Mouse (Mus musculus) G1E (cell line): ENCODE measurements around the gene Gcgr. TPM values are rescaled to one million over a fixed set of nuclear protein-coding genes. Genes with fewer than 3 reads are reported as not detected.

Source experiments
- ATAC-seq: 2 replicates; pipeline ENCODE4 v1.8.0; 2016; ENCODE audit warnings: mild to moderate bottlenecking; ENCODE audit not compliant: insufficient number of reproducible peaks, poor library complexity, low FRiP score, severe bottlenecking; ENCODE audit errors: extremely low read depth
- DNase-seq: peaks from one replicate; pipeline ENCODE4 v3.0.0; 2012; ENCODE audit warnings: low spot score
- H3K27me3 ChIP-seq: 2 replicates; pipeline ENCODE4 v1.6.1; 2012; ENCODE audit warnings: mild to moderate bottlenecking, low read length, inconsistent platforms; ENCODE audit not compliant: insufficient read depth
- H3K36me3 ChIP-seq: replicated peaks from 2 replicates; pipeline ENCODE3; 2012; ENCODE audit warnings: mild to moderate bottlenecking, inconsistent platforms
- H3K4me1 ChIP-seq: 2 replicates; pipeline ENCODE4 v1.6.1; 2012; ENCODE audit warnings: low read depth, low read length, inconsistent platforms, mixed read lengths; ENCODE audit not compliant: insufficient read depth
- H3K4me3 ChIP-seq: 2 replicates; pipeline ENCODE4 v1.5.1; 2012; ENCODE audit warnings: low read depth, mild to moderate bottlenecking, inconsistent platforms, low read length, moderate library complexity, mixed read lengths
- H3K9me3 ChIP-seq: replicated peaks from 2 replicates; pipeline ENCODE4 v1.6.1; 2012; ENCODE audit warnings: inconsistent platforms
- CTCF ChIP-seq: IDR thresholded peaks from 2 replicates; pipeline ENCODE4 v1.5.1; 2012; ENCODE audit warnings: low read depth, low read length, inconsistent platforms, mixed read lengths
- GATA1 ChIP-seq: IDR thresholded peaks from 2 replicates; pipeline ENCODE4 v1.6.1; 2012; ENCODE audit warnings: borderline replicate concordance, low read length, inconsistent platforms, mixed read lengths
- GATA2 ChIP-seq: IDR thresholded peaks from 2 replicates; pipeline ENCODE4 v1.6.1; 2012; ENCODE audit warnings: low read depth, low read length, inconsistent platforms, borderline replicate concordance
- POLR2AphosphoS5 ChIP-seq: IDR thresholded peaks from 2 replicates; pipeline ENCODE4 v1.6.1; 2012; ENCODE audit warnings: low read depth, low read length, inconsistent platforms; ENCODE audit not compliant: insufficient replicate concordance
- TAL1 ChIP-seq: conservative IDR thresholded peaks from 2 replicates; pipeline ENCODE4 v1.6.1; 2012; ENCODE audit warnings: low read depth, low read length, inconsistent platforms, mixed read lengths
- polyA plus RNA-seq: library from polyadenylated mRNA; stranded (reverse); fragments of >175 nt; gene quantifications from 2 replicates; pipeline ENCODE4 v1.2.3, GENCODE M21; 2012
- total RNA-seq, 2 experiments: library from RNA; stranded (forward) in 1 of 2; stranded (reverse) in 1 of 2; fragments of 200-1000 nt in 1 of 2; fragments of >200 nt in 1 of 2; fragmentation: Nextera tagmentation in 1 of 2; gene quantifications; 2 replicates each; pipeline ENCODE4 v1.2.3; 2014 to 2017

Gene Gcgr
- total and polyA plus RNA-seq, 3 experiments: not detected

- Histone ChIP-seq H3K36me3 (peaks cover 84% of the 10 kb centered on the region), H3K9me3 (no peaks in the 10 kb centered on the region), H3K4me1 (peaks cover 53% of the 10 kb centered on the region), H3K27me3 (no peaks in the 10 kb centered on the region), H3K4me3 (no peak overlapping the region)
- DNase-seq (no peak), ATAC-seq (no peak)
- TF ChIP-seq GATA1 (no peak), CTCF (no peak), TAL1 (no peak), POLR2AphosphoS5 (no peak), GATA2 (no peak)
Observed at GRCm38 (mm10) chr11:120493911-120494310, 36.6 kb upstream of the Gcgr start.

GRCm38 (mm10) chr11:120497436-120497835 is 33.1 kb upstream of the Gcgr start:
- H3K27me3 ChIP-seq: peaks cover 8% of the 10 kb centered on the region; the same call in 1 of the 2 replicates
- TF ChIP-seq GATA1 (no peak), CTCF (no peak), POLR2AphosphoS5 (no peak), GATA2 (no peak), TAL1 (no peak)
- H3K4me3 ChIP-seq: no peak overlapping the region
- peaks cover 33% of the 10 kb centered on the region for H3K4me1 ChIP-seq
- no peak for DNase-seq
- ATAC-seq: no peak
- H3K9me3 ChIP-seq: no peaks in the 10 kb centered on the region
- peaks cover 72% of the 10 kb centered on the region for H3K36me3 ChIP-seq

GRCm38 (mm10) chr11:120498226-120498625 is 32.3 kb upstream of the Gcgr start:
- no peak for DNase-seq
- Histone ChIP-seq H3K4me3 (no peak overlapping the region), H3K36me3 (peaks cover 68% of the 10 kb centered on the region), H3K9me3 (no peaks in the 10 kb centered on the region), H3K4me1 (peaks cover 26% of the 10 kb centered on the region), H3K27me3 (peaks cover 13% of the 10 kb centered on the region; the same call in 1 of the 2 replicates)
- no peak for TF ChIP-seq GATA1
- no peak for TF ChIP-seq GATA2
- TF ChIP-seq POLR2AphosphoS5: no peak
- TF ChIP-seq TAL1: no peak
- no peak for TF ChIP-seq CTCF
- no peak for ATAC-seq

GRCm38 (mm10) chr11:120498891-120499290 is 31.6 kb upstream of the Gcgr start:
- no peak for TF ChIP-seq POLR2AphosphoS5
- no peak for TF ChIP-seq TAL1
- TF ChIP-seq GATA1: no peak
- TF ChIP-seq CTCF: no peak
- no peak for TF ChIP-seq GATA2
- H3K9me3 ChIP-seq: no peaks in the 10 kb centered on the region
- H3K4me1 ChIP-seq: peaks cover 19% of the 10 kb centered on the region
- peaks cover 61% of the 10 kb centered on the region for H3K36me3 ChIP-seq
- DNase-seq (no peak), ATAC-seq (no peak)
- H3K27me3 ChIP-seq: peaks cover 18% of the 10 kb centered on the region; the same call in 1 of the 2 replicates
- H3K4me3 ChIP-seq: no peak overlapping the region

- Histone ChIP-seq H3K4me3 (no peak overlapping the region), H3K27me3 (peaks cover 21% of the 10 kb centered on the region), H3K36me3 (peaks cover 51% of the 10 kb centered on the region), H3K9me3 (no peaks in the 10 kb centered on the region), H3K4me1 (peaks cover 14% of the 10 kb centered on the region)
- TF ChIP-seq POLR2AphosphoS5 (no peak), TAL1 (no peak)
- DNase-seq (no peak), ATAC-seq (no peak)
Observed at GRCm38 (mm10) chr11:120499894-120500293, 30.6 kb upstream of the Gcgr start.

- no peak for TF ChIP-seq GATA2
- TF ChIP-seq CTCF: no peak
- TF ChIP-seq TAL1: no peak
- no peak for TF ChIP-seq GATA1
- Histone ChIP-seq H3K9me3 (no peaks in the 10 kb centered on the region), H3K36me3 (peaks cover 46% of the 10 kb centered on the region), H3K4me3 (no peak overlapping the region), H3K4me1 (peaks cover 14% of the 10 kb centered on the region), H3K27me3 (peaks cover 21% of the 10 kb centered on the region)
- no peak for DNase-seq
- ATAC-seq: no peak
Observed at GRCm38 (mm10) chr11:120500357-120500756, 30.1 kb upstream of the Gcgr start.

DNA sequence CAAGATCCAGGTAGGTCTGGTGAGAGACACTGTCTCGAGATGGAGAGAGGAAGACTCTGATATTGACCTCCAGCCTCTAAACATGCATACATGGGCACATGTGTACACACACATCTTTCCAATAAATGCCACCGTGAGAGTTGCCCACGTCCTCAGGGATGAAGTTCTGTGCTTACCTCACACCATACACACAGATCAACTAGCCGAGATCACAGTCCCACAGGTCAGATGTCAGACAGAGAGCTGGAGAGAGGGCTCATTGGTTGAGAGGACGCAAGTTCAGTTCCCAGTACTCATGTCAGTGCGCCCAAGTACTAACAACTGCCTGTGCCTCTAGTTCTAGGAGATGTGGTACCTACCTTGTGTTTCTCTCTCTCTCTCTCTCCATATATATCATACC is 29.5 kb upstream of the Gcgr start:
- peaks cover 22% of the 10 kb centered on the region for H3K27me3 ChIP-seq
- DNase-seq (no peak), ATAC-seq (no peak)
- peaks cover 40% of the 10 kb centered on the region for H3K36me3 ChIP-seq
- TF ChIP-seq GATA1 (no peak), POLR2AphosphoS5 (0 out of 2 replicates have a peak, but pooled peaks have one; percentile 55)
- no peaks in the 10 kb centered on the region for H3K9me3 ChIP-seq
- peaks cover 14% of the 10 kb centered on the region for H3K4me1 ChIP-seq
- no peak overlapping the region for H3K4me3 ChIP-seq
